ENCODE assay signal across 25 mouse cellular contexts in the genomic region with DNA sequence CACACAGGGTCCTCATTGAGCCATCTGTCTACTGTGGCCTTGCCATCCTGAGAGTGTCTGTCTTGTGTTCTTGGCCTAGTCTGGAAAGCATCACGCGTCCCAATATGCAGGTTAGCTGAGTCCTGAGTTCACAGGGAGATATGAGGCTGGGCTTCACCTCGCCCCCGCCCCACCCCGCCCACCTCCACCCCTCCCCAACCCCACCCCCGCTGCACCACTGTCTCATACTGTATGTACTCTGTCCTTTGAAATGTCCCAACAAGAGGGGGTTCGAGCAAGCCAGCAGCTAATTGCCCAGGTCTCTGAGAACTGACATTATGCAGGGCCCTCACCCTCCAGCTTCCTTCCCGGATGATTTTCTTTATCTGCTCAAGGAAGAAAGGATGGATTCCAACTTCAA. TPM values are rescaled to one million over a fixed set of nuclear protein-coding genes. Genes with fewer than 3 reads are reported as not detected.
DNase-seq lines count a peak whose midpoint lies in the region; ATAC-seq and TF ChIP-seq lines count a peak whose summit lies in the region.
"Had no signal": no experiment of that assay in that cellular context is flagged by ENCODE, and none has a peak within 500 bp of the region (broad histone marks: within the 10 kb centered on the region; RNA-seq: fewer than 3 reads in every experiment).

No protein-coding gene starts in this region.

- no peaks in the 10 kb centered on the region for H3K9me3 ChIP-seq in liver, embryonic 11.5 days (ENCODE audit: control insufficient read depth, low read length)
- no peaks in the 10 kb centered on the region for H3K9me3 ChIP-seq in liver, postnatal 0 days (ENCODE audit: low read length)
- no peaks in the 10 kb centered on the region for H3K9me3 ChIP-seq in G1E (replicated peaks)
- H3K9me3 ChIP-seq in intestine, embryonic 16.5 days (ENCODE audit: control insufficient read depth, low read length) = no peaks in the 10 kb centered on the region
- no peaks in the 10 kb centered on the region for H3K9me3 ChIP-seq in liver, embryonic 16.5 days (replicated peaks; ENCODE audit: control insufficient read depth, low read length)
- no peaks in the 10 kb centered on the region for H3K9me3 ChIP-seq in hindbrain, embryonic 12.5 days (replicated peaks)
- H3K9me3 ChIP-seq: embryonic facial prominence, embryonic 10.5 days; embryonic facial prominence, embryonic 13.5 days; forebrain, embryonic 12.5 days; forebrain, embryonic 15.5 days; hindbrain, embryonic 13.5 days had no signal

- peaks cover 24% of the 10 kb centered on the region for H3K4me1 ChIP-seq in liver, embryonic 11.5 days (replicated peaks; ENCODE audit: control insufficient read depth, insufficient read depth, low read length)
- H3K4me1 ChIP-seq in liver, postnatal 0 days (ENCODE audit: insufficient read depth) = no peaks in the 10 kb centered on the region
- peaks cover 78% of the 10 kb centered on the region for H3K4me1 ChIP-seq in G1E (ENCODE audit: insufficient read depth, low read depth, low read length)
- H3K4me1 ChIP-seq in intestine, embryonic 16.5 days (ENCODE audit: control insufficient read depth, insufficient read depth, low read length) = peaks cover 18% of the 10 kb centered on the region
- peaks cover 4% of the 10 kb centered on the region; the same call in 1 of the 2 replicates for H3K4me1 ChIP-seq in liver, embryonic 16.5 days (ENCODE audit: control insufficient read depth, low read depth, low read length)
- peaks cover 7% of the 10 kb centered on the region for H3K4me1 ChIP-seq in hindbrain, embryonic 12.5 days

- H3K27ac ChIP-seq in liver, embryonic 11.5 days (ENCODE audit: low read depth, low read length) = 0 out of 2 replicates have a peak overlapping the region, but pooled peaks have one; percentile 9
- no peak overlapping the region for H3K27ac ChIP-seq in liver, postnatal 0 days (ENCODE audit: low read depth)
- no peak overlapping the region for H3K27ac ChIP-seq in intestine, embryonic 16.5 days (ENCODE audit: low read length)
- no peak overlapping the region for H3K27ac ChIP-seq in liver, embryonic 16.5 days (ENCODE audit: low read length)
- no peak overlapping the region for H3K27ac ChIP-seq in hindbrain, embryonic 12.5 days
- H3K27ac ChIP-seq: embryonic facial prominence, embryonic 10.5 days; embryonic facial prominence, embryonic 13.5 days; forebrain, embryonic 12.5 days; forebrain, embryonic 15.5 days; heart, adult 2 months; hindbrain, embryonic 13.5 days had no signal

- H3K4me3 ChIP-seq in liver, embryonic 11.5 days (ENCODE audit: low read depth, low read length) = no peak overlapping the region
- H3K4me3 ChIP-seq in liver, postnatal 0 days (ENCODE audit: low read depth, low read length) = no peak overlapping the region
- peak overlapping the region; percentile 57; the same call in 1 of the 2 replicates for H3K4me3 ChIP-seq in G1E (ENCODE audit: low read depth, low read length)
- H3K4me3 ChIP-seq in intestine, embryonic 16.5 days (ENCODE audit: low read length) = no peak overlapping the region
- H3K4me3 ChIP-seq in liver, embryonic 16.5 days (ENCODE audit: low read depth, low read length) = no peak overlapping the region
- no peak overlapping the region for H3K4me3 ChIP-seq in hindbrain, embryonic 12.5 days
- H3K4me3 ChIP-seq: embryonic facial prominence, embryonic 10.5 days; embryonic facial prominence, embryonic 13.5 days; erythroblast, embryonic 14.5 days; forebrain, embryonic 12.5 days; forebrain, embryonic 15.5 days; heart, adult 2 months; hindbrain, embryonic 13.5 days had no signal

- peak; percentile 30 for ATAC-seq in liver, embryonic 11.5 days (replicated peaks; ENCODE audit: low FRiP score)
- ATAC-seq in liver, postnatal 0 days = no peak
- ATAC-seq in G1E (ENCODE audit: extremely low read depth, insufficient number of reproducible peaks, low FRiP score, poor library complexity, severe bottlenecking) = no peak
- peak; percentile 21; the same call in 1 of the 2 replicates for ATAC-seq in intestine, embryonic 16.5 days
- peak; percentile 28; the same call in 1 of the 2 replicates for ATAC-seq in liver, embryonic 16.5 days (ENCODE audit: low read depth)
- no peak for ATAC-seq in hindbrain, embryonic 12.5 days (ENCODE audit: low FRiP score)
- ATAC-seq: activated CD4-positive, CD25-positive, alpha-beta regulatory T cell, adult 4 months; forebrain, embryonic 15.5 days; hindbrain, embryonic 16.5 days had no signal

- no peak for TF ChIP-seq CTCF in liver, postnatal 0 days (IDR thresholded peaks at IDR 0.05; ENCODE audit: low read depth)
- no peak for TF ChIP-seq CTCF in G1E (IDR thresholded peaks at IDR 0.05; ENCODE audit: low read depth, low read length)

- H3K4me2 ChIP-seq in liver, embryonic 11.5 days = no peak overlapping the region
- H3K4me2 ChIP-seq in liver, postnatal 0 days (ENCODE audit: low read depth, low read length) = no peak overlapping the region
- no peak overlapping the region for H3K4me2 ChIP-seq in intestine, embryonic 16.5 days (ENCODE audit: low read depth, low read length)
- no peak overlapping the region for H3K4me2 ChIP-seq in liver, embryonic 16.5 days (ENCODE audit: low read depth, low read length)
- no peak overlapping the region for H3K4me2 ChIP-seq in hindbrain, embryonic 12.5 days (replicated peaks)
- H3K4me2 ChIP-seq: embryonic facial prominence, embryonic 13.5 days; forebrain, embryonic 12.5 days; forebrain, embryonic 15.5 days; heart, embryonic 11.5 days; hindbrain, embryonic 13.5 days had no signal

- no peaks in the 10 kb centered on the region for H3K27me3 ChIP-seq in liver, embryonic 11.5 days (replicated peaks; ENCODE audit: control insufficient read depth, insufficient read depth, low read length)
- no peaks in the 10 kb centered on the region for H3K27me3 ChIP-seq in liver, postnatal 0 days (ENCODE audit: insufficient read depth, low read length)
- no peaks in the 10 kb centered on the region for H3K27me3 ChIP-seq in G1E (ENCODE audit: insufficient read depth, low read length)
- no peaks in the 10 kb centered on the region for H3K27me3 ChIP-seq in intestine, embryonic 16.5 days (replicated peaks; ENCODE audit: control insufficient read depth, insufficient read depth, low read length)
- H3K27me3 ChIP-seq in liver, embryonic 16.5 days (ENCODE audit: control insufficient read depth, insufficient read depth, low read depth, low read length) = no peaks in the 10 kb centered on the region
- H3K27me3 ChIP-seq in hindbrain, embryonic 12.5 days = peaks cover 88% of the 10 kb centered on the region
- H3K27me3 ChIP-seq: forebrain, embryonic 15.5 days had no signal

- no peak for TF ChIP-seq EP300 in liver, postnatal 0 days (IDR thresholded peaks at IDR 0.05; ENCODE audit: low read depth)

- DNase-seq in liver, embryonic 11.5 days (ENCODE audit: low spot score) = no peak
- DNase-seq in liver, postnatal 0 days = no peak
- DNase-seq in G1E (ENCODE audit: low spot score) = peak; percentile 19
- DNase-seq in right cerebral cortex, adult 2 months (ENCODE audit: low spot score in 2 of 2) = no peak
- DNase-seq: adrenal gland, adult 8-10 months; adrenal gland, postnatal 25 days; cerebellum, adult 11-12 months; cerebellum, adult 8-10 months; cerebellum, postnatal 10 days; cerebellum, postnatal 36 days; embryo, embryonic 11 days; gastrocnemius, postnatal 25 days had no signal

- no peaks in the 10 kb centered on the region for H3K36me3 ChIP-seq in liver, embryonic 11.5 days (ENCODE audit: control insufficient read depth, insufficient read depth, low read length)
- H3K36me3 ChIP-seq in liver, postnatal 0 days (replicated peaks; ENCODE audit: insufficient read depth, low read length) = no peaks in the 10 kb centered on the region
- H3K36me3 ChIP-seq in G1E (replicated peaks) = peaks cover 7% of the 10 kb centered on the region
- no peaks in the 10 kb centered on the region for H3K36me3 ChIP-seq in intestine, embryonic 16.5 days (ENCODE audit: control insufficient read depth, insufficient read depth, low read length)
- H3K36me3 ChIP-seq in liver, embryonic 16.5 days (ENCODE audit: control insufficient read depth, insufficient read depth) = no peaks in the 10 kb centered on the region
- no peaks in the 10 kb centered on the region for H3K36me3 ChIP-seq in hindbrain, embryonic 12.5 days
- H3K36me3 ChIP-seq: embryonic facial prominence, embryonic 10.5 days; embryonic facial prominence, embryonic 13.5 days; forebrain, embryonic 12.5 days; forebrain, embryonic 15.5 days; hindbrain, embryonic 13.5 days had no signal

- H3K9ac ChIP-seq in liver, embryonic 11.5 days (ENCODE audit: low read depth, low read length) = no peak overlapping the region
- H3K9ac ChIP-seq in liver, postnatal 0 days (replicated peaks) = no peak overlapping the region
- no peak overlapping the region for H3K9ac ChIP-seq in intestine, embryonic 16.5 days (ENCODE audit: low read depth, low read length)
- no peak overlapping the region for H3K9ac ChIP-seq in liver, embryonic 16.5 days (ENCODE audit: low read depth, low read length)
- no peak overlapping the region for H3K9ac ChIP-seq in hindbrain, embryonic 12.5 days
- H3K9ac ChIP-seq: embryonic facial prominence, embryonic 13.5 days; forebrain, embryonic 12.5 days; forebrain, embryonic 15.5 days; hindbrain, embryonic 13.5 days had no signal

- 45% methylated on average over 8 of the region's 8 CpGs for WGBS in liver, embryonic 11.5 days
- WGBS in liver, postnatal 0 days (ENCODE audit: insufficient replicate concordance) = 58% methylated on average over 8 of the region's 8 CpGs
- WGBS in intestine, embryonic 16.5 days = 39% methylated on average over 8 of the region's 8 CpGs
- 35% methylated on average over 8 of the region's 8 CpGs for WGBS in liver, embryonic 16.5 days (ENCODE audit: insufficient replicate concordance)
- WGBS in hindbrain, embryonic 12.5 days = 80% methylated on average over 8 of the region's 8 CpGs

RNA-seq across cellular contexts. Expression of gene Zfp703, which starts 10.1 kb away (rescaled TPM):
- 6.7 and 8.5 TPM in 2 replicates for polyA plus RNA-seq in liver, embryonic 11.5 days (2014; fragmentation: Nextera tagmentation; extraction: Ambion mirVana)
- 1.3 and 2.4 TPM in 2 replicates for polyA plus RNA-seq in liver, postnatal 0 days (2015; fragmentation: Nextera tagmentation; extraction: Ambion mirVana)
- total RNA-seq in G1E (2014; fragmentation: Nextera tagmentation) = 70.9 and 71.8 TPM in 2 replicates
- total RNA-seq in G1E (2017) = 1.5 and 3.0 TPM in 2 replicates
- 129 and 157 TPM in 2 replicates for polyA plus RNA-seq in G1E (2012)
- polyA plus RNA-seq in intestine, embryonic 16.5 days (2015; fragmentation: Nextera tagmentation; extraction: Ambion mirVana) = 9.2 and 10.4 TPM in 2 replicates
- polyA plus RNA-seq in liver, embryonic 16.5 days (2015; fragmentation: Nextera tagmentation; extraction: Ambion mirVana) = 1.6 and 1.7 TPM in 2 replicates
- 34.9 and 40.1 TPM in 2 replicates for polyA plus RNA-seq in hindbrain, embryonic 12.5 days (2016; fragmentation: Nextera tagmentation; extraction: Ambion mirVana)

Comparison
In these comparisons a context has a peak if more than half of its experiments do, and no peak if none do; other contexts are left out.
1. ATAC-seq: peak in liver, embryonic 11.5 days (single experiment), intestine, embryonic 16.5 days (single experiment) and liver, embryonic 16.5 days (single experiment); none in liver, postnatal 0 days (single experiment), G1E (single experiment) and hindbrain, embryonic 12.5 days (single experiment).